Mouse (Mus musculus) G1E (cell line): ENCODE measurements around the gene Olfr544. TPM values are rescaled to one million over a fixed set of nuclear protein-coding genes. Genes with fewer than 3 reads are reported as not detected.

Experiments used
- ATAC-seq: 2 replicates; pipeline ENCODE4 v1.8.0; 2016; ENCODE audit warnings: mild to moderate bottlenecking; ENCODE audit not compliant: insufficient number of reproducible peaks, poor library complexity, low FRiP score, severe bottlenecking; ENCODE audit errors: extremely low read depth
- DNase-seq: peaks from one replicate; pipeline ENCODE4 v3.0.0; 2012; ENCODE audit warnings: low spot score
- H3K27me3 ChIP-seq: 2 replicates; pipeline ENCODE4 v1.6.1; 2012; ENCODE audit warnings: mild to moderate bottlenecking, low read length, inconsistent platforms; ENCODE audit not compliant: insufficient read depth
- H3K36me3 ChIP-seq: replicated peaks from 2 replicates; pipeline ENCODE3; 2012; ENCODE audit warnings: mild to moderate bottlenecking, inconsistent platforms
- H3K4me1 ChIP-seq: 2 replicates; pipeline ENCODE4 v1.6.1; 2012; ENCODE audit warnings: low read depth, low read length, inconsistent platforms, mixed read lengths; ENCODE audit not compliant: insufficient read depth
- H3K4me3 ChIP-seq: 2 replicates; pipeline ENCODE4 v1.5.1; 2012; ENCODE audit warnings: low read depth, mild to moderate bottlenecking, inconsistent platforms, low read length, moderate library complexity, mixed read lengths
- H3K9me3 ChIP-seq: replicated peaks from 2 replicates; pipeline ENCODE4 v1.6.1; 2012; ENCODE audit warnings: inconsistent platforms
- CTCF ChIP-seq: IDR thresholded peaks from 2 replicates; pipeline ENCODE4 v1.5.1; 2012; ENCODE audit warnings: low read depth, low read length, inconsistent platforms, mixed read lengths
- GATA1 ChIP-seq: IDR thresholded peaks from 2 replicates; pipeline ENCODE4 v1.6.1; 2012; ENCODE audit warnings: borderline replicate concordance, low read length, inconsistent platforms, mixed read lengths
- GATA2 ChIP-seq: IDR thresholded peaks from 2 replicates; pipeline ENCODE4 v1.6.1; 2012; ENCODE audit warnings: low read depth, low read length, inconsistent platforms, borderline replicate concordance
- POLR2AphosphoS5 ChIP-seq: IDR thresholded peaks from 2 replicates; pipeline ENCODE4 v1.6.1; 2012; ENCODE audit warnings: low read depth, low read length, inconsistent platforms; ENCODE audit not compliant: insufficient replicate concordance
- TAL1 ChIP-seq: conservative IDR thresholded peaks from 2 replicates; pipeline ENCODE4 v1.6.1; 2012; ENCODE audit warnings: low read depth, low read length, inconsistent platforms, mixed read lengths
- polyA plus RNA-seq: library from polyadenylated mRNA; stranded (reverse); fragments of >175 nt; gene quantifications from 2 replicates; pipeline ENCODE4 v1.2.3, GENCODE M21; 2012
- total RNA-seq, 2 experiments: library from RNA; stranded (forward) in 1 of 2; stranded (reverse) in 1 of 2; fragments of 200-1000 nt in 1 of 2; fragments of >200 nt in 1 of 2; fragmentation: Nextera tagmentation in 1 of 2; gene quantifications; 2 replicates each; pipeline ENCODE4 v1.2.3; 2014 to 2017

Olfr544 gene
- total RNA-seq (2014; fragmentation: Nextera tagmentation), result not detected in 2 replicates
- total RNA-seq (2017), result 0.12 TPM in 1 of 2 replicates, not detected in the other
- not detected in 2 replicates for polyA plus RNA-seq

DNA sequence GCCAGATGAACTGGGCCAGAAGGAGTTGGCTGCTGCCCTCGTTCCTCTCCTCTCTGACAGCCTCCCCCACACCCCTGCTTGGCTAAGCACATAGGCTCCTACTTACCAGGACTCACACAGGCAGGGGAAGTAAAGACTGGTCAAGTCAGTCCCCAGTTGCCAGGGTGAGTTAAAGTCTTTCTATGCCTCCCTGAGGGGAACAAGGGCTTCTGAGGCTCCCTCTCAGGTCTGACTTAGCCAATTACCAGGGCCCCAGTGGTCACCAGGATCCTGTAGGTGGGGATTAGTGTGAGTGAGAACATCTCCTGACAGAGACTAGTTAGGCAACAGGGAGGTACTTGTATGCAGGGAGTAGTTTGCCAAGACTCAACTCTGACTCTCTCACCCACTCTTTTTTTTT is at the start of gene Olfr544:
TSS of gene Olfr544 (minus strand) at position 153 of the 400 bp plus-strand sequence.
- Histone ChIP-seq H3K4me1 (peaks cover 43% of the 10 kb centered on the region), H3K9me3 (no peaks in the 10 kb centered on the region), H3K36me3 (no peaks in the 10 kb centered on the region), H3K4me3 (no peak within 1 kb of the TSS), H3K27me3 (peaks cover 10% of the 10 kb centered on the region)
- DNase-seq (no peak), ATAC-seq (no peak)
- TF ChIP-seq GATA2, result no peak
- TF ChIP-seq CTCF, result no peak
- TF ChIP-seq POLR2AphosphoS5, result no peak
- TF ChIP-seq TAL1, result no peak
- TF ChIP-seq GATA1, result no peak

GRCm38 (mm10) chr7:102534449-102534848 is 46.3 kb upstream of the Olfr544 start, which contains the start of gene Olfr547:
TSS of gene Olfr547 (plus strand) at chr7:102534749.
- Histone ChIP-seq H3K9me3 (no peaks in the 10 kb centered on the region), H3K36me3 (no peaks in the 10 kb centered on the region), H3K4me1 (no peaks in the 10 kb centered on the region), H3K4me3 (no peak within 1 kb of the TSS), H3K27me3 (peaks cover 3% of the 10 kb centered on the region; the same call in 1 of the 2 replicates)
- DNase-seq (no peak), ATAC-seq (no peak)
- TF ChIP-seq CTCF (no peak), GATA1 (no peak), POLR2AphosphoS5 (no peak), TAL1 (no peak), GATA2 (no peak)

DNA sequence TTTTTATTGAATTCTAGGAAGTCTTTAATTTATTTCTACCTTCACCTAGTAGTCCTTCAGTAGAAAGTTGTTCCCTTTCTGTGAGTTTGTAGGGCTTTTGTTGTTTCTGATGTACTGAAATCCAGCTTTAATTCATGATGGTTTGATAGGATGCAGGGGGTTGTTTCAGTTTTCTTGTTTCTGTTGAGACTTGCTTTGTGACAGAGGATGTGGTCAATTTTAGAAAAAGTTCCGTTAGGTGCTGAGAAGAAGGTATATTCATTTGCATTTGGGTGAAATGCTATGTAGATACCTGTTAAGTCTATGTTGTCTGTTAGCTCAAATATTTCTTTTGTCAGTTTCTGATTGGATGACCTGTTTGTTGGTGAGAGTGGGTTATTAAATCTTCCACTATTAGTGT is 40.9 kb upstream of the Olfr544 start:
- H3K36me3 ChIP-seq, result no peaks in the 10 kb centered on the region
- H3K4me1 ChIP-seq, result no peaks in the 10 kb centered on the region
- TF ChIP-seq GATA1 (no peak), TAL1 (no peak), CTCF (no peak), POLR2AphosphoS5 (no peak), GATA2 (no peak)
- H3K4me3 ChIP-seq, result no peak overlapping the region
- H3K9me3 ChIP-seq, result no peaks in the 10 kb centered on the region
- no peak for DNase-seq
- no peak for ATAC-seq
- peaks cover 6% of the 10 kb centered on the region; the same call in 1 of the 2 replicates for H3K27me3 ChIP-seq

GRCm38 (mm10) chr7:102517051-102517335 is 28.9 kb upstream of the Olfr544 start:
- DNase-seq, result no peak
- no peak for TF ChIP-seq CTCF
- no peak for TF ChIP-seq GATA1
- no peak for TF ChIP-seq TAL1
- no peak for TF ChIP-seq GATA2
- no peak for TF ChIP-seq POLR2AphosphoS5
- Histone ChIP-seq H3K9me3 (no peaks in the 10 kb centered on the region), H3K4me3 (no peak overlapping the region), H3K36me3 (no peaks in the 10 kb centered on the region), H3K4me1 (peaks cover 15% of the 10 kb centered on the region), H3K27me3 (peaks cover 12% of the 10 kb centered on the region)
- no peak for ATAC-seq

DNA sequence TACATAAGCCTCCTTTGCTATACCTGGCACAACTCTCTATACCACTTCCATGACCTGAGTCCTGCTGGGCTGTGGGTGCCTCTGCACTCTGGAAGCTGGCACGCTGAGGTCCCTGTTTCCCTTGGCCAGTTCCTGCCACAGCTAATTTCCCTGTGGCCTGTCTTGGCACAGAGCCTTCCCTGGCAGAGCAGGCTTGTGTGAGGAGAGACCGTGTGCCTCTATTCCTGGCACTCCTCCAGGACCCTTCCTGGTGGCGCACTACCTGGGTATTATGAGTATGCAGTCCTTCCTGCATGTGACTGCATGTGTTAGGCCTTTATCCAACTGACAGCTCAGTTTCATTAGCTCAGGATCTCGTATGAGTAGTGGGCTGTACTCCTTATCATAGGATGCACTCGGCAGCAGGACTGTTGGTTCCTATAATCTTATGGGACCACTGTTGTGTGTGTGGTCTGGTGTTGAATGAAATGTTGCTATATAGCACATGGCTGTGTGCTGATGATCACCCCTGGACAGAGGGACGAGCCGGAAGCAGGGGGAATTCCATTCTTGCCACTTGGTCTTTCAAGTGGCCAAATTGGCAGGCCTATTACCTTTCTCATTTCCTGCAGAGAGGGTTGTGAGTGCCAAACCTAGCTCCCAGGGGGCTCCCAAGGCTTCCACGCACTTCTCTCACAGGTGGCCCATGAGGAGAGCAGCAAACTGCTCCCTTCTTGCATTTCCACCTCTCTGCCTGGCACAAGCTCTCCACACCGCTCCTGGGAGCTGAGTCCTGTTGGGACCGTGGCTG is 28.3 kb upstream of the Olfr544 start:
- ATAC-seq, result no peak
- H3K4me3 ChIP-seq, result no peak overlapping the region
- TF ChIP-seq GATA1 (no peak), CTCF (no peak), TAL1 (no peak), POLR2AphosphoS5 (no peak), GATA2 (no peak)

DNA sequence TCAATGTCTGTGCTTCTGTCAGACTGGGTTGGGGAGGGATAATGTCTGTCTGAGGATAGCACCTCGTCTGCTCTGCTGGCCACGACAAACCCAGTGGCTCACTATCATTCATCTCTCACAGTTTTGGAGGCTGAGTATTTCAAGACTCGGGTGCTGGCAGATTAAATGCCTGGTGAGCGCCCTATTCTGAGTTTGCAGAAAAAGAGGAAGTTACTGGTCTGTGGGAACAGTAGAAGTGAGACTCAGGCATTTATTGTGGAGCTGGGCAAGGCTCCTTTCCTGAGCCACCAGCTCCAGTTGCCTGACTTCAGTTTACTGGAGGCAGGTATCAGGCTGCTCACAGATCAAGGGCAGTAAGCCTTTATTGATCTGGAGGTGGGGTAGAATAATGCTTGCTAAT is 26.0 kb upstream of the Olfr544 start:
- DNase-seq (no peak), ATAC-seq (no peak)
- no peak for TF ChIP-seq CTCF
- no peak for TF ChIP-seq GATA1
- no peak for TF ChIP-seq POLR2AphosphoS5
- TF ChIP-seq TAL1, result no peak
- no peak for TF ChIP-seq GATA2
- Histone ChIP-seq H3K9me3 (no peaks in the 10 kb centered on the region), H3K4me3 (no peak overlapping the region), H3K4me1 (peaks cover 15% of the 10 kb centered on the region), H3K36me3 (no peaks in the 10 kb centered on the region), H3K27me3 (peaks cover 19% of the 10 kb centered on the region)

More for the DNA sequence above, 28.3 kb upstream of the Olfr544 start:
- Histone ChIP-seq H3K9me3 (no peaks in the 10 kb centered on the region), H3K27me3 (peaks cover 12% of the 10 kb centered on the region), H3K36me3 (no peaks in the 10 kb centered on the region), H3K4me1 (peaks cover 15% of the 10 kb centered on the region)
- DNase-seq, result no peak
